9 mouse cellular contexts compared by ENCODE assay signal in genomic region chr9:65122545-65122944, GRCm38 (mm10). TPM values are rescaled to one million over a fixed set of nuclear protein-coding genes. Genes with fewer than 3 reads are reported as not detected.
DNase-seq lines count a peak whose midpoint lies in the region; ATAC-seq and TF ChIP-seq lines count a peak whose summit lies in the region.
"Had no signal": no experiment of that assay in that cellular context is flagged by ENCODE, and none has a peak within 500 bp of the region (broad histone marks: within the 10 kb centered on the region; RNA-seq: fewer than 3 reads in every experiment).

No protein-coding gene starts in this region.

- no peaks in the 10 kb centered on the region for H3K27me3 ChIP-seq in intestine, embryonic 14.5 days (replicated peaks; ENCODE audit: control insufficient read depth, insufficient read depth, low read length)
- H3K27me3 ChIP-seq in intestine, postnatal 0 days (replicated peaks; ENCODE audit: control insufficient read depth, insufficient read depth, low read length) = no peaks in the 10 kb centered on the region
- H3K27me3 ChIP-seq in embryonic facial prominence, embryonic 10.5 days (replicated peaks; ENCODE audit: low read depth, poor library complexity, severe bottlenecking) = peaks cover 57% of the 10 kb centered on the region
- H3K27me3 ChIP-seq in heart, postnatal 0 days (ENCODE audit: control insufficient read depth, insufficient read depth, low read length) = peaks cover 29% of the 10 kb centered on the region
- H3K27me3 ChIP-seq in limb, embryonic 12.5 days = peaks cover 37% of the 10 kb centered on the region
- H3K27me3 ChIP-seq in stomach, postnatal 0 days (ENCODE audit: control insufficient read depth, insufficient read depth, low read length) = no peaks in the 10 kb centered on the region

- no peak overlapping the region; the same call in 1 of the 2 replicates for H3K4me3 ChIP-seq in intestine, embryonic 14.5 days (ENCODE audit: low read depth, low read length)
- no peak overlapping the region for H3K4me3 ChIP-seq in intestine, postnatal 0 days (ENCODE audit: low read depth, low read length)
- peak overlapping the region; percentile 44 for H3K4me3 ChIP-seq in embryonic facial prominence, embryonic 10.5 days
- no peak overlapping the region for H3K4me3 ChIP-seq in heart, postnatal 0 days (ENCODE audit: low read depth, low read length)
- H3K4me3 ChIP-seq in limb, embryonic 12.5 days (replicated peaks) = peak overlapping the region; percentile 11; the same call in 1 of the 2 replicates
- H3K4me3 ChIP-seq in stomach, postnatal 0 days (ENCODE audit: low read depth, low read length) = no peak overlapping the region

- ATAC-seq in intestine, embryonic 14.5 days (replicated peaks; ENCODE audit: low FRiP score, low TSS enrichment, low read depth) = no peak
- no peak for ATAC-seq in intestine, postnatal 0 days
- ATAC-seq in heart, postnatal 0 days (ENCODE audit: insufficient read depth, low read depth) = peak; percentile 36
- ATAC-seq in limb, embryonic 12.5 days (ENCODE audit: insufficient number of reproducible peaks, insufficient read depth, low FRiP score, low TSS enrichment, low read depth) = no peak
- ATAC-seq in stomach, postnatal 0 days (ENCODE audit: low FRiP score, low TSS enrichment) = no peak

- no peak for TF ChIP-seq EP300 in heart, postnatal 0 days (IDR thresholded peaks at IDR 0.05; ENCODE audit: low read depth)
- TF ChIP-seq EP300 in stomach, postnatal 0 days (optimal IDR thresholded peaks at IDR 0.05) = no peak

- no peak overlapping the region for H3K9ac ChIP-seq in intestine, embryonic 14.5 days (ENCODE audit: low read length)
- H3K9ac ChIP-seq in intestine, postnatal 0 days (ENCODE audit: low read depth, low read length) = no peak overlapping the region
- H3K9ac ChIP-seq in heart, postnatal 0 days (replicated peaks; ENCODE audit: low read depth, low read length) = no peak overlapping the region
- peak overlapping the region; percentile 19; the same call in 1 of the 2 replicates for H3K9ac ChIP-seq in limb, embryonic 12.5 days (replicated peaks)
- no peak overlapping the region for H3K9ac ChIP-seq in stomach, postnatal 0 days (ENCODE audit: low read length)

- TF ChIP-seq CTCF in intestine, postnatal 0 days (IDR thresholded peaks at IDR 0.05; ENCODE audit: low read depth) = no peak
- TF ChIP-seq CTCF in heart, postnatal 0 days (IDR thresholded peaks at IDR 0.05; ENCODE audit: low read depth) = no peak
- no peak for TF ChIP-seq CTCF in stomach, postnatal 0 days (IDR thresholded peaks at IDR 0.05; ENCODE audit: low read depth)

- no peaks in the 10 kb centered on the region for H3K9me3 ChIP-seq in intestine, embryonic 14.5 days (ENCODE audit: control insufficient read depth, low read length)
- no peaks in the 10 kb centered on the region for H3K9me3 ChIP-seq in intestine, postnatal 0 days (ENCODE audit: control insufficient read depth)
- H3K9me3 ChIP-seq in embryonic facial prominence, embryonic 10.5 days = no peaks in the 10 kb centered on the region
- H3K9me3 ChIP-seq in heart, postnatal 0 days (replicated peaks; ENCODE audit: control insufficient read depth, low read length) = no peaks in the 10 kb centered on the region
- no peaks in the 10 kb centered on the region for H3K9me3 ChIP-seq in limb, embryonic 12.5 days
- H3K9me3 ChIP-seq in stomach, postnatal 0 days (ENCODE audit: control insufficient read depth, low read length) = no peaks in the 10 kb centered on the region
- H3K9me3 ChIP-seq: G1E had no signal

- H3K36me3 ChIP-seq in intestine, embryonic 14.5 days (ENCODE audit: control insufficient read depth, insufficient read depth, low read length) = peaks cover 57% of the 10 kb centered on the region
- H3K36me3 ChIP-seq in intestine, postnatal 0 days (ENCODE audit: control insufficient read depth, insufficient read depth) = no peaks in the 10 kb centered on the region; the same call in 1 of the 2 replicates
- peaks cover 25% of the 10 kb centered on the region; the same call in 1 of the 2 replicates for H3K36me3 ChIP-seq in embryonic facial prominence, embryonic 10.5 days (replicated peaks)
- no peaks in the 10 kb centered on the region; the same call in 1 of the 2 replicates for H3K36me3 ChIP-seq in heart, postnatal 0 days (replicated peaks; ENCODE audit: control insufficient read depth, insufficient read depth, low read length)
- H3K36me3 ChIP-seq in limb, embryonic 12.5 days = peaks cover 37% of the 10 kb centered on the region
- H3K36me3 ChIP-seq in stomach, postnatal 0 days (ENCODE audit: control insufficient read depth, insufficient read depth, low read length) = 0 out of 2 replicates have a peak, but pooled peaks cover 4% of the 10 kb centered on the region
- H3K36me3 ChIP-seq: G1E had no signal

- no peak for DNase-seq in intestine, embryonic 14.5 days (ENCODE audit: low spot score)
- peak; percentile 36 for DNase-seq in embryonic facial prominence, embryonic 10.5 days (ENCODE audit: low spot score)
- no peak for DNase-seq in heart, postnatal 0 days (ENCODE audit: low spot score)
- DNase-seq in ovary, postnatal 10 days (ENCODE audit: low spot score) = no peak
- no peak for DNase-seq in stomach, postnatal 0 days (ENCODE audit: low spot score)
- DNase-seq in thymus, postnatal 4 days = no peak

- peak overlapping the region; percentile 15; the same call in 1 of the 2 replicates for H3K4me2 ChIP-seq in intestine, embryonic 14.5 days (ENCODE audit: low read length)
- H3K4me2 ChIP-seq in intestine, postnatal 0 days (replicated peaks; ENCODE audit: low read depth) = no peak overlapping the region
- H3K4me2 ChIP-seq in heart, postnatal 0 days (ENCODE audit: low read depth, low read length) = no peak overlapping the region
- H3K4me2 ChIP-seq in limb, embryonic 12.5 days = peak overlapping the region; percentile 40
- no peak overlapping the region for H3K4me2 ChIP-seq in stomach, postnatal 0 days (replicated peaks; ENCODE audit: low read depth)

- 38% methylated on average over 18 of the region's 18 CpGs for WGBS in intestine, embryonic 14.5 days
- 50% methylated on average over 18 of the region's 18 CpGs for WGBS in intestine, postnatal 0 days
- 15% methylated on average over 18 of the region's 18 CpGs for WGBS in embryonic facial prominence, embryonic 10.5 days
- 23% methylated on average over 18 of the region's 18 CpGs for WGBS in heart, postnatal 0 days
- 21% methylated on average over 18 of the region's 18 CpGs for WGBS in limb, embryonic 12.5 days
- 50% methylated on average over 18 of the region's 18 CpGs for WGBS in stomach, postnatal 0 days

- no peak overlapping the region for H3K27ac ChIP-seq in intestine, embryonic 14.5 days (ENCODE audit: low read depth)
- no peak overlapping the region for H3K27ac ChIP-seq in intestine, postnatal 0 days (ENCODE audit: low read depth, low read length)
- no peak overlapping the region for H3K27ac ChIP-seq in embryonic facial prominence, embryonic 10.5 days (replicated peaks)
- H3K27ac ChIP-seq in heart, postnatal 0 days (ENCODE audit: low read depth) = no peak overlapping the region
- no peak overlapping the region for H3K27ac ChIP-seq in limb, embryonic 12.5 days
- H3K27ac ChIP-seq in stomach, postnatal 0 days (replicated peaks) = no peak overlapping the region

- no peaks in the 10 kb centered on the region for H3K4me1 ChIP-seq in intestine, embryonic 14.5 days (replicated peaks; ENCODE audit: control insufficient read depth, insufficient read depth, low read length)
- H3K4me1 ChIP-seq in intestine, postnatal 0 days (replicated peaks; ENCODE audit: control insufficient read depth, insufficient read depth, low read length) = no peaks in the 10 kb centered on the region
- H3K4me1 ChIP-seq in embryonic facial prominence, embryonic 10.5 days = peaks cover 23% of the 10 kb centered on the region
- 0 out of 2 replicates have a peak, but pooled peaks cover 3% of the 10 kb centered on the region for H3K4me1 ChIP-seq in heart, postnatal 0 days (ENCODE audit: control insufficient read depth, insufficient read depth)
- H3K4me1 ChIP-seq in limb, embryonic 12.5 days (replicated peaks) = 0 out of 2 replicates have a peak, but pooled peaks cover 7% of the 10 kb centered on the region
- H3K4me1 ChIP-seq in stomach, postnatal 0 days (replicated peaks; ENCODE audit: control insufficient read depth, insufficient read depth) = no peaks in the 10 kb centered on the region

RNA-seq across cellular contexts. Expression of gene Igdcc3, which starts 18.4 kb away (rescaled TPM):
- polyA plus RNA-seq in intestine, embryonic 14.5 days (2014; fragmentation: Nextera tagmentation; extraction: Ambion mirVana) = 2.7 and 2.9 TPM in 2 replicates
- polyA plus RNA-seq in intestine, postnatal 0 days (2015; fragmentation: Nextera tagmentation; extraction: Ambion mirVana) = 0.22 TPM in 2 replicates
- polyA plus RNA-seq in embryonic facial prominence, embryonic 10.5 days (2016; fragmentation: Nextera tagmentation; extraction: Ambion mirVana) = 167 and 281 TPM in 2 replicates
- total RNA-seq in heart, postnatal 0 days (2014; rRNA removed; ENCODE audit: low replicate concordance) = not detected in 2 replicates
- 0.11 and 0.15 TPM in 2 replicates for polyA plus RNA-seq in heart, postnatal 0 days (2015; fragmentation: Nextera tagmentation; extraction: Ambion mirVana)
- 6.2 and 6.4 TPM in 2 replicates for polyA plus RNA-seq in limb, embryonic 12.5 days (2016; fragmentation: Nextera tagmentation; extraction: Ambion mirVana)
- polyA plus RNA-seq in stomach, postnatal 0 days (2015; fragmentation: Nextera tagmentation; extraction: Ambion mirVana) = 0.32 and 0.35 TPM in 2 replicates
- polyA plus RNA-seq: G1E had no signal

RNA-seq across cellular contexts. Expression of gene Igdcc4, which starts 21.3 kb away (rescaled TPM):
- polyA plus RNA-seq in intestine, embryonic 14.5 days (2014; fragmentation: Nextera tagmentation; extraction: Ambion mirVana) = 39.6 and 42.2 TPM in 2 replicates
- 4.1 and 4.5 TPM in 2 replicates for polyA plus RNA-seq in intestine, postnatal 0 days (2015; fragmentation: Nextera tagmentation; extraction: Ambion mirVana)
- 9.7 and 11.5 TPM in 2 replicates for polyA plus RNA-seq in embryonic facial prominence, embryonic 10.5 days (2016; fragmentation: Nextera tagmentation; extraction: Ambion mirVana)
- total RNA-seq in heart, postnatal 0 days (2014; rRNA removed; ENCODE audit: low replicate concordance) = 10.9 and 13.9 TPM in 2 replicates
- polyA plus RNA-seq in heart, postnatal 0 days (2015; fragmentation: Nextera tagmentation; extraction: Ambion mirVana) = 3.0 and 3.2 TPM in 2 replicates
- polyA plus RNA-seq in limb, embryonic 12.5 days (2016; fragmentation: Nextera tagmentation; extraction: Ambion mirVana) = 15.7 and 18.2 TPM in 2 replicates
- 11.1 and 12.2 TPM in 2 replicates for polyA plus RNA-seq in stomach, postnatal 0 days (2015; fragmentation: Nextera tagmentation; extraction: Ambion mirVana)
- polyA plus RNA-seq: G1E had no signal

Comparison
In these comparisons a context has a peak if more than half of its experiments do, and no peak if none do; other contexts are left out.
1. H3K4me2 ChIP-seq: peak in intestine, embryonic 14.5 days (single experiment) and limb, embryonic 12.5 days (single experiment); none in intestine, postnatal 0 days (single experiment), heart, postnatal 0 days (single experiment) and stomach, postnatal 0 days (single experiment).
2. H3K4me3 ChIP-seq: peak in embryonic facial prominence, embryonic 10.5 days (single experiment) and limb, embryonic 12.5 days (single experiment); none in intestine, embryonic 14.5 days (single experiment), intestine, postnatal 0 days (single experiment), heart, postnatal 0 days (single experiment) and stomach, postnatal 0 days (single experiment).
3. RNA of gene Igdcc3, which starts 18.4 kb away (polyA plus RNA-seq): 167 to 281 TPM in embryonic facial prominence, embryonic 10.5 days; 6.2 to 6.4 TPM in limb, embryonic 12.5 days, 2.7 to 2.9 TPM in intestine, embryonic 14.5 days, 0.32 to 0.35 TPM in stomach, postnatal 0 days, 0.22 TPM in intestine, postnatal 0 days and 0.11 to 0.15 TPM in heart, postnatal 0 days; every median in the first group is over 10 times any median in the second.